Mouse (Mus musculus) neural tube, embryonic 11.5 days (tissue): ENCODE results near the gene Fkbp2. TPM values are rescaled to one million over a fixed set of nuclear protein-coding genes. Genes with fewer than 3 reads are reported as not detected.

Experiments
- ATAC-seq: fragments of 200-750 bp; cut with Nextera tagmentation; 2 replicates; pipeline ENCODE4 v1.8.0; 2017; ENCODE audit warnings: moderate number of reproducible peaks, mild to moderate bottlenecking, moderate TSS enrichment, moderate library complexity; ENCODE audit not compliant: insufficient read depth, low FRiP score, low TSS enrichment
- DNase-seq: peaks from one replicate; pipeline ENCODE4 v3.0.0-alpha.2; 2015; ENCODE audit warnings: low spot score
- H3K27ac ChIP-seq: fragments of 300-500 bp; sonication (generic); 2 replicates; pipeline ENCODE4 v1.5.1; 2014; ENCODE audit warnings: low read depth, mild to moderate bottlenecking, low read length
- H3K27me3 ChIP-seq: fragments of 300-500 bp; sonication (generic); 2 replicates; pipeline ENCODE4 v1.6.1; 2014; ENCODE audit warnings: mild to moderate bottlenecking, low read length, mixed read lengths; ENCODE audit not compliant: control insufficient read depth, insufficient read depth
- H3K36me3 ChIP-seq: fragments of 300-500 bp; sonication (generic); 2 replicates; pipeline ENCODE4 v1.6.1; 2014; ENCODE audit warnings: mild to moderate bottlenecking, low read length, moderate library complexity, mixed read lengths; ENCODE audit not compliant: control insufficient read depth, insufficient read depth
- H3K4me1 ChIP-seq: fragments of 300-500 bp; sonication (generic); 2 replicates; pipeline ENCODE4 v1.6.1; 2014; ENCODE audit warnings: low read length, mixed read lengths; ENCODE audit not compliant: control insufficient read depth, insufficient read depth
- H3K4me2 ChIP-seq: fragments of 300-500 bp; sonication (generic); 2 replicates; pipeline ENCODE4 v1.6.1; 2014; ENCODE audit warnings: low read depth, mild to moderate bottlenecking, moderate library complexity
- H3K4me3 ChIP-seq: fragments of 300-500 bp; sonication (generic); 2 replicates; pipeline ENCODE4 v1.5.1; 2014; ENCODE audit warnings: low read depth, low read length
- H3K9ac ChIP-seq: fragments of 300-500 bp; sonication (generic); 2 replicates; pipeline ENCODE4 v1.6.1; 2014; ENCODE audit warnings: mild to moderate bottlenecking, low read length
- H3K9me3 ChIP-seq: fragments of 300-500 bp; sonication (generic); 2 replicates; pipeline ENCODE4 v1.6.1; 2016; ENCODE audit warnings: low read length; ENCODE audit not compliant: control insufficient read depth
- WGBS: fragments of 180-500 bp; shearing (Covaris S2); extraction: QIAGEN DNeasy Blood & Tissue Kit; methylation state at CpG from one replicate; pipeline ENCODE4 v1.1.7; 2014; 5-methylcytosine and 5-hydroxymethylcytosine counted together
- polyA plus RNA-seq: library from polyadenylated mRNA; unstranded; fragments of >200 nt; fragmentation: Nextera tagmentation; extraction: Ambion mirVana; gene quantifications from 2 replicates; pipeline ENCODE4 v1.2.1, GENCODE M21; 2014

Fkbp2 gene
- polyA plus RNA-seq, 1 experiment from 2014 or later, result 86.5 TPM

DNA sequence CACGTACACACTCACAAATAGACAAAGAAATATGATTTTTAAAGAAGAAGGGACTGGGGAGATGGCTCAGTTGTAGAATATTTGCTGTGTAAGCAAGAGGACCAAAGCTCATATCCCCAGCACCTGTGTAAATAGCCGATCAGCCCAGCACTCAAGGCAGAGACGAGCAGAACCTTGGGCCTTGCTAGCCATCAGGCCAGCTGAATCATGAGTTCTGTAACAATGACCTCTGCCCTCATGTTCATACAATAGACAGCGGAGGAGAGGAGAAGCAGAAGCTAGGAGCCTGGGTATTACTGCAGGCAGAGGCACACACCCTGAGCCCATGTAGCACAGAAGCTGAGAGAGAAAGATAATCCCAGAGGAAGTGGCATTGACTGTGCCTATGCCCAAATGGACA lies 32.1 kb upstream of the Fkbp2 start:
- Histone ChIP-seq H3K9ac (no peak overlapping the region), H3K4me1 (no peaks in the 10 kb centered on the region), H3K27me3 (no peaks in the 10 kb centered on the region), H3K36me3 (peaks cover 2% of the 10 kb centered on the region), H3K9me3 (no peaks in the 10 kb centered on the region), H3K4me3 (no peak overlapping the region), H3K4me2 (no peak overlapping the region), H3K27ac (no peak overlapping the region)
- no peak for DNase-seq
- no peak for ATAC-seq
- 65% methylated on average over 4 of the region's 4 CpGs for WGBS

GRCm38 (mm10) chr19:7006892-7007593 lies 26.7 kb upstream of the Fkbp2 start:
- Histone ChIP-seq H3K36me3 (no peaks in the 10 kb centered on the region), H3K4me1 (no peaks in the 10 kb centered on the region), H3K4me3 (no peak overlapping the region), H3K9me3 (no peaks in the 10 kb centered on the region), H3K27ac (no peak overlapping the region), H3K9ac (no peak overlapping the region), H3K27me3 (no peaks in the 10 kb centered on the region), H3K4me2 (no peak overlapping the region)
- no peak for ATAC-seq
- 86% methylated on average over 9 of the region's 9 CpGs for WGBS
- no peak for DNase-seq

- Histone ChIP-seq H3K4me3 (no peak overlapping the region), H3K27ac (no peak overlapping the region), H3K9me3 (no peaks in the 10 kb centered on the region), H3K4me1 (peaks cover 16% of the 10 kb centered on the region), H3K27me3 (no peaks in the 10 kb centered on the region), H3K4me2 (no peak overlapping the region), H3K9ac (no peak overlapping the region), H3K36me3 (peaks cover 4% of the 10 kb centered on the region; the same call in 1 of the 2 replicates)
- 94% methylated on average over 19 of the region's 19 CpGs for WGBS
- ATAC-seq (no peak), DNase-seq (no peak)
Measured at GRCm38 (mm10) chr19:6999360-7000063, 19.2 kb upstream of the Fkbp2 start.

- Histone ChIP-seq H3K36me3 (peaks cover 4% of the 10 kb centered on the region; the same call in 1 of the 2 replicates), H3K9me3 (no peaks in the 10 kb centered on the region), H3K27me3 (no peaks in the 10 kb centered on the region), H3K27ac (no peak overlapping the region), H3K9ac (no peak overlapping the region), H3K4me3 (no peak overlapping the region), H3K4me2 (no peak overlapping the region), H3K4me1 (peaks cover 19% of the 10 kb centered on the region)
- no peak for DNase-seq
- 80% methylated on average over 9 of the region's 9 CpGs for WGBS
- ATAC-seq, result no peak
Measured at GRCm38 (mm10) chr19:6997721-6998290, 17.5 kb upstream of the Fkbp2 start.

DNA sequence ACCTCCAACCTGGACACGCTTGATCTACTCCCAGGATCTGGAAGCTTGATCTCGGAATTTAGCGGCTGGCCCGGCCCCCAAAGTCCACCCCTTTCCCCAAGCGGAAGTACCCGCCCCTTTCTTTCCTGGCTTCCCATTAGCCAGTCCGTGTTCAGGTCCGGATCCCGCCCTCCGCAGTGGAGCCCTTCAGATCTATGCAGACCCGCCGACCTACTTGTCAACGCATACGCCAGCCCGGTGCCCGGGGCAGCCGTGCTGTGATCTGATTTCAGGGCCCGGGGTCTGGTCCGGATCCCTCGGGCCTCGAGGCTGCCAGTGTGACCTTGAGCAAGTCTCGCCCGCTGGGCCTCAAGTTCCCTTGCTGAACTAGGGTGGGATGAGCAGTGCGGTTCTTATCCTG lies 15.7 kb upstream of the Fkbp2 start, which contains the start of the genes Nudt22 and Trpt1:
Nudt22 (minus strand) TSS at position 112 of the 400 bp plus-strand sequence.
Trpt1 (plus strand) TSS at position 126 of the 400 bp plus-strand sequence.
- H3K4me2 ChIP-seq, result peak within 1 kb of the TSS; percentile 76
- H3K9ac ChIP-seq, result peak within 1 kb of the TSS; percentile 53
- under 1% methylated on average over 24 of the region's 24 CpGs for WGBS
- peaks cover 4% of the 10 kb centered on the region; the same call in 1 of the 2 replicates for H3K36me3 ChIP-seq
- ATAC-seq (peak; percentile 78; the same call in 1 of the 2 replicates), DNase-seq (peak; percentile 88)
- H3K9me3 ChIP-seq, result no peaks in the 10 kb centered on the region
- peaks cover 22% of the 10 kb centered on the region for H3K4me1 ChIP-seq
- H3K27me3 ChIP-seq, result no peaks in the 10 kb centered on the region
- peak within 1 kb of the TSS; percentile 41 for H3K4me3 ChIP-seq
- H3K27ac ChIP-seq, result no peak within 1 kb of the TSS

DNA sequence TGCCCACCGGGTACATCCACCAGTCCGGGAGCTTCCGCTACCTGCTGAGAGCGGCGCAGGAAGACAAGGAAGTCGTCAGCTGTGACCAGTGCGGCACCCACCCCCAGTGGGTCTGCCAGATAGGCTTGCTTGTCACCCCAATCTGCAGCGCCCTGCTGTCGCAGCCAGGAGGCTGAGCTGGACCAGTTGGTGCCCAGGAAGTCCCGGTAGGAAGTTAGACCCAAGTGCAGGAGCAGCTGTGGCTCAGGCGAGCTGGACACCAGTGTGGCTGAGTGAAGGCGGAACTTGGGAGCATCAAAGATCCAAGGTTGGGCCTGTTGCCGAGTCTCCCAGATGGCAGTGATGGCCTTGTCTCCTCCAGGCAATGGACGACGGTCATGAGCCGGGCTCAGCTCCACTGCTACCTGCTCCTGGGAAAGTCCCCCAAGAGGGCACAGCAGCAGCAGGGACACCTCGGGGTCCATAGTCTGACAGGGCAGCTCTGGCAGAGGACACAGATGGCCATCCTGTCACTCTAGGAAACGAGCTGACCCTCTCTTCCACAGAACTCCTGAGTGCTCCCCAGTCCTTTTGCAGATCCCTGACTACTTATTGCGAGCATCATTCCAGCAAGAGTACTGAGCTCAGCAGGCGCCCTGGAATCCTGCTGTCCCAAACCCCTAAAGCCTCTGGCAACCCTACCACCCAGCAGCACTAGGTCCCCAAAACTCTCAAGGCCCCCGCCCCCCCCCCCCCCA lies 15.1 kb upstream of the Fkbp2 start:
- 47% methylated on average over 21 of the region's 21 CpGs for WGBS
- H3K27ac ChIP-seq, result no peak overlapping the region
- DNase-seq, result no peak

DNA sequence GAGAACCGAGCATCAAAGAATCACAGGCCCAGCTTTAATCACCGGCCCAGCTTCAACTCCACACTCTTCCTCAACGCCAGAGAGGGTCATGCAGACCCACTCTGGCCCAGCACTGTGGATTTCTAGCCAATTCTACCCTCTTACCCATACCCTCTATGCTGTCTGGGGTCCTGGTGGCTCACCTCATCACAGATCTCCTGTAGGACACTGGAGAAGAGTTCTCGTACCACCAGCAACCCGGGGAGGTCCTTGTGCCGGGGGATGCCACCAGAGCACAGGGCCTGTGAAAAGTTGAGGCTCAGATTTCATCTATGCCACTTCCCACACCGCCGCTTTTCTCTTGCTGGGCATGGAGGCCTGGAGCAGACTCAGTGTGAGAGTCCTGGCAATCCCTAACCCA lies 14.2 kb upstream of the Fkbp2 start:
- no peak overlapping the region for H3K4me2 ChIP-seq
- H3K27me3 ChIP-seq, result no peaks in the 10 kb centered on the region
- 85% methylated on average over 8 of the region's 8 CpGs for whole genome bisulfite sequencing
- H3K36me3 ChIP-seq, result peaks cover 4% of the 10 kb centered on the region; the same call in 1 of the 2 replicates
- DNase-seq (no peak), ATAC-seq (no peak)
- no peaks in the 10 kb centered on the region for H3K9me3 ChIP-seq
- H3K4me1 ChIP-seq, result peaks cover 22% of the 10 kb centered on the region
- no peak overlapping the region for H3K4me3 ChIP-seq
- H3K27ac ChIP-seq, result no peak overlapping the region
- no peak overlapping the region for H3K9ac ChIP-seq

More for the DNA sequence above, 15.1 kb upstream of the Fkbp2 start:
- no peak for ATAC-seq
- Histone ChIP-seq H3K4me3 (peak overlapping the region; percentile 41), H3K27me3 (no peaks in the 10 kb centered on the region), H3K9me3 (no peaks in the 10 kb centered on the region), H3K9ac (peak overlapping the region; percentile 53), H3K4me1 (peaks cover 22% of the 10 kb centered on the region), H3K4me2 (peak overlapping the region; percentile 76), H3K36me3 (peaks cover 4% of the 10 kb centered on the region; the same call in 1 of the 2 replicates)

DNA sequence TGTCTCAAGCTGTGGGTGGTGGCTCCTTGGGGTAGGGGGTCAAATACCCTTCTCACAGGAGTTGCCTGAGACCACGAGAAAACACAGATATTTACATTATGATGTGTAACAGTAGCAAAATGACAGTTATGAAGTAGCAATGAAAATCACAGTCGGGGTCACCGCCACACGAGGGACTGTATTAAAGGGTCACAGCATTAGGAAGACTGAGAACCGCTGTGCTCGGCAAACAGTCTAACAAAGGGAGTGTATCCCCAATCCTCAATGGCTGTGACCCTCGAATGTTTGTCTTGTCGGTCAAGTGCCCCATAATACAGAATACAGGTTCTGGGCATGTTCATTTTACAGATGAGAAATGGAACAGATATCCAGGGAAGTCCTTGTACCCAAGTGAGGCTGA lies 13.7 kb upstream of the Fkbp2 start:
- Histone ChIP-seq H3K4me1 (peaks cover 22% of the 10 kb centered on the region), H3K4me2 (no peak overlapping the region), H3K9me3 (no peaks in the 10 kb centered on the region), H3K9ac (no peak overlapping the region), H3K36me3 (no peaks in the 10 kb centered on the region; the same call in 1 of the 2 replicates), H3K27ac (no peak overlapping the region), H3K27me3 (no peaks in the 10 kb centered on the region), H3K4me3 (no peak overlapping the region)
- WGBS, result 89% methylated on average over 8 of the region's 8 CpGs
- ATAC-seq (no peak), DNase-seq (no peak)
